Mouse (Mus musculus) bone marrow macrophage, adult 2 months (primary cell): Measurements from ENCODE around the gene Tsc22d1. TPM values are rescaled to one million over a fixed set of nuclear protein-coding genes. Genes with fewer than 3 reads are reported as not detected.

Experiments used
- H3K27ac ChIP-seq: 2 replicates; pipeline ENCODE4 v1.5.1; 2012; ENCODE audit warnings: low read depth, low read length; ENCODE audit not compliant: insufficient read depth
- H3K4me1 ChIP-seq: 2 replicates; pipeline ENCODE4 v1.6.1; 2012; ENCODE audit warnings: low read length; ENCODE audit not compliant: control insufficient read depth, insufficient read depth
- H3K4me3 ChIP-seq: 2 replicates; pipeline ENCODE4 v1.5.1; 2012; ENCODE audit warnings: mild to moderate bottlenecking, low read length, moderate library complexity; ENCODE audit not compliant: insufficient read depth
- CTCF ChIP-seq: IDR thresholded peaks from 2 replicates; pipeline ENCODE4 v1.5.1; 2012; ENCODE audit warnings: low read depth, mild to moderate bottlenecking, low read length, moderate library complexity
- POLR2A ChIP-seq: IDR thresholded peaks from 2 replicates; pipeline ENCODE4 v1.6.1; 2012; ENCODE audit warnings: mild to moderate bottlenecking, low read depth, low read length, borderline replicate concordance
- polyA plus RNA-seq: library from polyadenylated mRNA; stranded (reverse); fragments of >200 nt; gene quantifications from 2 replicates; pipeline ENCODE4 v1.2.4, GENCODE M21; 2012; ENCODE audit not compliant: missing spikeins, insufficient read depth, insufficient read length

Gene Tsc22d1
- polyA plus RNA-seq, 1 experiment, result 32.1 TPM

DNA sequence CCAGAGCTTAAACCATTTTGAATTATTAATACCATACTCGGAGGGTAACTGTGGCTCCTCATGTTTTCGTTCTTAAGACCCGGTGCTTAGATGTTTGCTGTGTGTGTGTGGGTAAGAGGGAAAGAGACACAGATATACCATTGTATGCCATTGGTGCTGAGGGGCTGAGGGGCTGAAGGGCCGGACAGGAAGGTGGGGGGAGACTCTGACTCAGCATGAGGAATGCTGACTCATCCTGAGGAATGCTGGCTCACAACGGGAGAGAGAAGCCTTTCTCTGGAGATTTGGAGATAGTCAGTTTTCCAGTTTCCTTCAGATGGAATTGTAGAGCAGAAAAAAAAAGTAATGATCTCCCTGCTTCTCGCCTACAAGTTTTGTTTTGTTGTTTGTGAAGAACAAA, 63.9 kb downstream of the Tsc22d1 start:
- Histone ChIP-seq H3K27ac (no peak overlapping the region), H3K4me3 (no peak overlapping the region)

DNA sequence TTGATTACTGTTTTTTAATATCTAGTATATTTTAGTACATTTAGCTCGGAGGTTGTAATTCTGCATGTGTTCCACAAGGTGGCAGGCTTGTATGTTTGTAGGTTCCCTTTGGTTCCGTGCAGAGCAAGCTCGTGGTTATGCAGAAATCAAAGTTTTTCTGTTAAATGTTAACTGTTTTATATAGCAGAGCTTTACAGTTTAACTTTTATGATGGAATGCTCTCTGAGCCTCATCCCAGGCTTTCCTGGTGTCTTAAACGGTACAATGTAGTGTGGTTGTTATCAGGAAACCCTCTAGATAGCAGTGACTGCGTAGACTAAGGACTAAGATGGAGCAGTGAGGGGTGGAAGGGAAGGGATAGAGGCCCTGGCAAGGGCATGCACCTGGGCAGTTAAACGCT, 65.1 kb downstream of the Tsc22d1 start:
- Histone ChIP-seq H3K27ac (no peak overlapping the region), H3K4me1 (0 out of 2 replicates have a peak, but pooled peaks cover 3% of the 10 kb centered on the region), H3K4me3 (no peak overlapping the region)
- TF ChIP-seq CTCF (no peak), POLR2A (no peak)

More for the DNA sequence above, 63.9 kb downstream of the Tsc22d1 start:
- 0 out of 2 replicates have a peak, but pooled peaks cover 3% of the 10 kb centered on the region for H3K4me1 ChIP-seq
- no peak for TF ChIP-seq CTCF
- no peak for TF ChIP-seq POLR2A

DNA sequence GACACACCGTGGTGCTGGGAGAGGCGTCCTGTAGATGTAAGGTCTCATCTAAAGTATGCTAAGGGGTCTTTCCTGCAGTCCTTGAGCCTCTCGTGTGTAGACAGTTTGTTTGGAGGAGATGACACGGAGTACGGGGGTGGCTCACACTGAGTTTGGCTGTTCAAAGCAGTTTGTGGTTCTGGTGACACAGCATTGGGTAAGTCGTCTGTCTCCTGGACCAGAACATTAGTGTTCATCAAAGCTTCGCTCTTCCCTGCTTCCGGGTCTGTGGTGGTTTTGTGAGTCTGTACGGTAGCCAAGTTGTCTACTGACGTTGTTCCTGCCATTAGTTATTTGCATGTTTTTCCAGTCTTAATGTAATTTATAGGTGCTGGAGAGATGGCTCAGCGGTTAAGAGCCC, 65.7 kb downstream of the Tsc22d1 start:
- Histone ChIP-seq H3K4me3 (no peak overlapping the region), H3K4me1 (0 out of 2 replicates have a peak, but pooled peaks cover 3% of the 10 kb centered on the region), H3K27ac (no peak overlapping the region)
- TF ChIP-seq POLR2A, result no peak
- TF ChIP-seq CTCF, result no peak

DNA sequence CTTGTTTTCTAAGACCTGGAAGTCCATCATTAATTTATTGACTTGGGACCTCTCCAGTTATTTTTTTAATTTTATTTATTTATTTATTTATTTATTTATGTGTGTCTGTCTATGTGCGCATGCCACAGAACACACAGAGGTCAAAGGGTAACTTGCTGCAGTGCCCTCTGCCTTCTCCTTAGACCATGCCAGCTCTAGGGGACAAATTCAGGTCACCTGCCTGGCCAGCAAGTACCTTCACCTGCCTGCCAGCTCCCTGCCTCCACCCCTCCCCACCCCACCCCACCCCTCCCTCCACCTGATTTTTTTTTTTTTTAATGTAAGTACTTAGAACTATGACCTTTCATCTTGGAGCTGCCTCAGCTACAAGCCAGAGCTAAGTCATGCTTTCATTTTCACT, 68.9 kb downstream of the Tsc22d1 start:
- TF ChIP-seq POLR2A (no peak), CTCF (no peak)
- no peak overlapping the region for H3K27ac ChIP-seq
- 0 out of 2 replicates have a peak, but pooled peaks cover under 1% of the 10 kb centered on the region for H3K4me1 ChIP-seq
- no peak overlapping the region for H3K4me3 ChIP-seq

DNA sequence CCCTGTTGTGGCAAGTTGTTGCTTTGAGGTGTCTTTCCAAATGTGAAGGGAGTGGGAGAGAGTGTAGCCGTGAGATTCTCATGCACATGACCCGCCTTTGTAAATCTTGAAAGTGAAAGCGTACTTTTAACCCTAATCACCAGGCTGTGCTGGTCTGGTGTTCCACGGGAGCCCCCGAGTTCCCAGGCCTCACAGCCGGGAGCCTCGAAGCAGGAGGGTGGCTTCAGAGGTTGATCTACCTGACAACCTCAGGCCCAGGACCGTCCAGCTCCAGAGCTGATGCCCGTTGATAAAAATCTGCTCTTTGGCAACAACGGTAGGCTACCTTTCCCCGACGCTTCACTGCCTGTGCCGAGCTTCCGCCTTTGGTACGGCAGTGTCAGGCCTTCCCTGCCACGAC, 72.8 kb downstream of the Tsc22d1 start:
- no peaks in the 10 kb centered on the region for H3K4me1 ChIP-seq
- no peak overlapping the region for H3K27ac ChIP-seq
- no peak overlapping the region for H3K4me3 ChIP-seq
- TF ChIP-seq CTCF, result no peak
- no peak for TF ChIP-seq POLR2A

DNA sequence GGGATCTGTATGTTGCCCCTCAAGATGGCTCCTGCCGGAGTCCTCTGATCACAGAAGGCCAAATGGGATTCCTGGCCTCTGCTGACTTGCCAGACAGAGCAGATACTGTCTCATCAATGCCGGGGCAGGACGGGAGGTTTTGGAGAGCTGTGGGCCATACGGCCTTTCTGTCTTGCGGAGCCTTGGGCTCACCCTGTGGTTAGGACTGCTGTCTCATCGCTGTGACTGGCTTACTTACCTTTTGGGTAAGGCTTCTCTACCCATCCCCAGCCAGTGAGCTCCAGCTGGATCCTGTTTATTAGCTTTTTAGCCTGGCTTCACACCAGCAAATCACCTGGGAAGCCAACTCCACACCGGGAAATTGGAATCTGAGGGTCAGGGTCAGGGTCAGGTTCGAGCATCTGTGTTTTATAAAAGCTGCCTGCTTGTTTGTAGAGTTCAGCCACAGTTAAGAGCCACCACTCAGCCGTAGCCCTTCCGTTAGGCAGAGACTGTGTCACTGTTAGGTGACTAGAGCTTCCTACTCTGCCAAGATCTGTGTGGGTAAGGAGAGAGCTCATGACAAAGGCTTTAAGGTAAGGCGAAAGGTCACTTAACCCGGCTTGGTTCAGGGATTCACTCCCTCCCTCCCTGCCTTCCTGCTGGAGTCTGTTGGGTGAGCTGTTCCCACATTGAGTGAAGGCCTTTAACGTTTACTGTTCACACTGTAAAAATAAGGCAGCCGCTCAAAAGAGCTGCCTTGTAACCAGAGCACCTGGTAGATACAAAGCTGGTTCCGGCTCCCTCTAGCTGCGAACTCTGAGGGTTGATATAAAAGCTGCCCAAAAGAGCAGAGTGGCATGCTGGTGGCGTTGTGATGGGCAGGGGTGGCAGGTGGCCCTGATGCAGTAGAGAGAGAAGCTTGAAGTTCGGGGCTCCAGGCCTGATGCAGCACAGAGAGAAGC, 73.6 kb downstream of the Tsc22d1 start:
- no peak for TF ChIP-seq CTCF
- TF ChIP-seq POLR2A, result no peak
- H3K27ac ChIP-seq, result no peak overlapping the region
- no peak overlapping the region for H3K4me3 ChIP-seq
- H3K4me1 ChIP-seq, result no peaks in the 10 kb centered on the region

DNA sequence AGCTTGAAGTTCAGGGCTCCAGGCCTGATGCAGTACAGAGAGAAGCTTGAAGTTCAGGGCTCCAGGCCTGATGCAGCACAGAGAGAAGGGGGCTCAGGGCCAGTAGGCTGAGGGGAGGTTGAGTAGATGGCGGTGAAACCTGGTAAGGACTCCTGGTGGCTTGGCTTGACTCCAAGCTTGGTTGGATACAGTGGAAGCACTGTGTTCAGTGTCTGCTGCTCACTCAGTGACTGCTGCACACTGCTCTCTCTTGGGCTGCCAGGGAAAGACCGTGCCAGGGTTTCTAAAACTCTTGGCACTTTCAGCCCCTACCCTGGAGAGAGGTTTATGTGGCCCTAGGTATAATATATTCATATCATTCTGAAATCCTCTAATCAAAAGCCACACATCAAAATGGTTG, 74.4 kb downstream of the Tsc22d1 start:
- TF ChIP-seq CTCF (no peak), POLR2A (no peak)
- Histone ChIP-seq H3K4me1 (no peaks in the 10 kb centered on the region), H3K4me3 (no peak overlapping the region), H3K27ac (no peak overlapping the region)

DNA sequence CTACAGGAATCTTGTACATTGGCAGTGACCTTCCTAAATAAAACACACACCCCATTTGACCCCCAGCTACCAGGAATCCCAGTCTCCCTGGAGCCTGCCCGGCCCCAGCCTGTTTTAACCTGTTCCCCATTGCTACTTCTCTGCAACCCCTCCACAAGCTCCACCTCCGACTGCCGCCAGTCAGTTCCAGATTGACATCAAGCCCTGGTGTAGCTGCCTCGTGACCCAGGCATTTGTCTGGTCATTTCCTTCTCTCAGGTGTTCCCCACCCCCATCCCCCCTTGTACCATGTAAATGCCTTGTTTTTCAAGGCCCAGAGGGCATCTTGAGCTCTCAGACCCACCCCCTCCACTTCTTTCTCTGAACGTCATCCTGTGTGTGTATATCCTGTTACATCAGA, 80.3 kb downstream of the Tsc22d1 start:
- TF ChIP-seq CTCF, result no peak
- no peak for TF ChIP-seq POLR2A
- no peak overlapping the region for H3K27ac ChIP-seq
- peaks cover 8% of the 10 kb centered on the region for H3K4me1 ChIP-seq
- no peak overlapping the region for H3K4me3 ChIP-seq

DNA sequence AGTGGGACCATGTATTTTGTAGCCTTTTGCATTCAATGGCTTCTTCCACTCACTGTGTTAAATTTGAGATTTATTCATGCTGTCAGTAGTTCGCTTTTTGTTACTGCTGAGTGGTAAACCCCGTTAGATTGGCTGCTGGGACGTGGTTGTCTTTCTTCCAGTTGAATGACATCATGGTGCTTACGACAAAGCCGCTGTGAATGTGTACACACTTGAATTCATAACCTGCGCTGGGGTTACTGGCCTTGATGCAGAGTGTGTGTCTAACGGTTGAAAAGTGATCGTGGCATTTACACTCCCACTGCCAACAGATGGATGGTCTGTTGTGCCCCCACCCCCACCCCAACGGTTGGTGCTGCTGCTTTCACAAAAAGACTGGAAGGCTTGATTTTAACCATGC, 82.4 kb downstream of the Tsc22d1 start:
- TF ChIP-seq CTCF (no peak), POLR2A (no peak)
- Histone ChIP-seq H3K27ac (no peak overlapping the region), H3K4me3 (no peak overlapping the region), H3K4me1 (peaks cover 8% of the 10 kb centered on the region)

DNA sequence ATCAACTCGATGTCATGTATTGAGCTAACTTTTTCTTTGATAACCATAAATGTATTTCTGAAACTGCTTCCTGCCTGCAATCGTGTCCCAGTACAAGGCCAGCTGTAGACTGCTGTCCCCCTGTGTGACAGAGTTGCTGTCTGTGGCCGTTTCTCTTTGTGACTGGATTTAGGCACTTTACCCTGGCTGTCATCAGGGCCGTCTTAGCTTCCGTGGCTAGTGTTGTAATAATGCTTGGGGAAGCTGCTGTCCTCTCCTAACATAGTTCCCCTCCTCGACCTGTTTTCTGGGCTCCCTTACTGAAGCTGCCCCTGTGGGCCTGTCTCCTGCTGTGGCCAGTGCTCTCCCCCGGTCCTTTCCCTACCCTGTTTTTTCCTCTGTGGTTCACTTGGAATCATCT, 83.4 kb downstream of the Tsc22d1 start:
- Histone ChIP-seq H3K4me1 (peaks cover 8% of the 10 kb centered on the region), H3K27ac (no peak overlapping the region), H3K4me3 (no peak overlapping the region)
- TF ChIP-seq POLR2A (no peak), CTCF (no peak)

DNA sequence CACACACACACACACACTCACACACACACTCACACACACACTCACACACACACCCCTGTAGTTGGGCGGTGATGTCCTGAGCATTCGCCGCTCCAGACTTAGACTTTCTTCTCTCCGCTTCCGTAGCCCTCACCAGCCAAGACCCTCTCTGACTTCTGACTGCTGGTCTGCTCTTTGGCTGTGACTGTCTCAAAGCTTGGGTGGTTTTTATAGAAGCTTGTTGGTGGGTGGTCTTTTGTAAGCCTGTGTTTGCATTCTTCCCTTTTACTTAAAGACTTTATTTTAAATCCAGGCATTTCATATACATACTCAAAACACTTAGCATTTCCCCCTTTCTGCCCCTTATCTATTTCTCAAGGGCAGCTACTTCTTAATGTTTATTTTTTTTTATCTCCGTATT, 84.7 kb downstream of the Tsc22d1 start:
- Histone ChIP-seq H3K4me1 (peaks cover 8% of the 10 kb centered on the region), H3K4me3 (no peak overlapping the region), H3K27ac (no peak overlapping the region)
- TF ChIP-seq POLR2A (no peak), CTCF (no peak)
